Mouse (Mus musculus): Measurements from ENCODE around the gene Lrrc8c.

Gene Lrrc8c

DNA sequence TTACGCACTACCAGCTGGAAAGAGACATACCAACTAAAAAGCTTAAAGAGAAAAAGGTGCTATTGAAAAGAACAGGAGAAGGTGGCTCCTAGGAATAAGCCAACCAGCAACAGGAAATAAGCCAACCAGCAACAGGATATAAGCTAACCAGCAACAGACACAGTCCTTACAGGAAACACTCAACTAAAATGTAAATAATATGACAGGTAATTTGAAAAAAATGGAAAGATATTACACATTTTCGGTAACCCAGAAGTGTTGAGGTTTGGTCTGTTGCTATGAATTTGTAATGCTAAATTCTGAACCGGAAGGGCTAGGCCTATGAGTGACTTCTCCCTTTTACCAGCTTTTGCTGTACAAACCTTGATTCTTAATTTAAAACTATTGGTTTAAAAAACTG is 69.9 kb downstream of the Lrrc8c start:
- DNase-seq (ENCODE audit: extremely low read depth, low read depth, low spot score) = no peak

DNA sequence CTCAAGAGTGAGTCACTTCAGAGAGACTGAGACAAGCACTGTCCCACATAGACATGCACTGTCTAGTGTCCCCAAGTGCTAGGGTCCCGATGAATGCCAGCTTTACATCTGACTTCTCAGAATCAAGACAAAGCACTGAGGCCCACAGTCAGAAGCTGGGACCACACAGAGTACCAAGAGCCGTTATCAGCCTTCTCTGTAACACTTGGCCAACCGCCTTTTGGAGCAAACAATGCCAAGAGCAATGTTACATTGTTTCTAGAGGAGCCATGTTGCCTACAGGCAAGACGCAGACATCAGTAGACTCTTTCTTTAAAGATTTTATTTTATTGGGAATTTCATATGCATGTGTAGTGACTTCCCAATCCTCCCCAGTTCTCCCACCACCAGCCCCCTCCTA is 73.2 kb downstream of the Lrrc8c start:
- no peak for DNase-seq (ENCODE audit: extremely low read depth, low read depth, low spot score)

DNA sequence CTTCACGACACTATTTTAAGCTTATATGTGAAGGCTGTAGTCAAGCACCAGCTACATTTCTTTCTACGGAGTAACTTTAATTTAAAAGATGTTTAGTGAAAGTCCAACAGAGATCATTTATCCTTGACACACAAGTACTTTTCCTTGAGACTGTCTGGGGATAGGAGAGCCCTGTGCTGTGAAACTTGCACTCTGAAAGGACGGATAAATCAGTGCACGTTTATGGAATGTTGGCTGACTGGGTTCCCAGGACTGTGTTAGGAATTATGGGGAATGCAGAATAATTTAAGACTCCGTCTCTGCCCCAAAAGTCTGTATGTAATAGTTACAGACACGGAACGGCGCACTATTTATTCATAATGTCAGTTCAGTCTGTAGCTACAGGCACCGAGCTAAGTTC is 74.4 kb downstream of the Lrrc8c start:
- DNase-seq (ENCODE audit: extremely low read depth, low read depth, low spot score) = no peak

DNA sequence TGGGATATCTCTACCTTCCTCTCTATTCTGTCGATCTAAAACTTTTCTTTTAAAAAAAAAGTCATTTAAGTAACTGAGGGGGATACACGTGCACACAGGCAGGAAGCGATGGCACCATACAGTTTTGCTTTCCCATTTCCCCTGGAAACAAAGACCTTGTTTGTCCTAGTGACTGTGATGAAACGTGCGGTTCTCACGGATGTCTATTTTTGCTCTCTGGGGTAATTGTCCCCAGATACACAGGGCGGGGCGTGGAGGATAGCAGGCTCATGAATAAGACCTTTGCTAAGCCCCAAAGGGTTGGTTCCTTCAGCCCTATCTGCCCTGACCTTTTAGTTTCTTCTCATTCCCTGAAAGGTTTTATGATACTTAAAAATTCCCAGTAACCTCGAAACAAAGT is 79.7 kb downstream of the Lrrc8c start:
- DNase-seq (ENCODE audit: extremely low read depth, low read depth, low spot score) = no peak

DNA sequence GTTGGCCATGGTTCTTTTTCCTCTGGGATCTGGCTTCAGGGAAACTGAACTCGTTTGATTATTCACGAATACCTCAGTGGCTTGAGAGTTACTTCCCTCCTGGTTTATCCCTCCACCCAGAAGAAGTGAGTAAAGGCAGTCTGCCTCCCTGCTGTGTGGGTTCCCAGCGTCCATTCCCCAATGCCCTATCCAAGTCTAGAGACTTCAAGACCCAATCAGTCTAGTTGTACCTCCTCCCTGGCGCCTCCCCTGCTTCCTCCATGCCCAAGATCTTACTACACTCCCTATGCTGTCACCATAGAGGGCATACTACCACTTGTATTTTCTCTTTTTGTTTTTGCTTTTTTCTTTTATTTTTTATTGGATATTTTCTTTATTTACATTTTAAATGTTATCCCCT is 80.1 kb downstream of the Lrrc8c start:
- no peak for DNase-seq (ENCODE audit: extremely low read depth, low read depth, low spot score)

DNA sequence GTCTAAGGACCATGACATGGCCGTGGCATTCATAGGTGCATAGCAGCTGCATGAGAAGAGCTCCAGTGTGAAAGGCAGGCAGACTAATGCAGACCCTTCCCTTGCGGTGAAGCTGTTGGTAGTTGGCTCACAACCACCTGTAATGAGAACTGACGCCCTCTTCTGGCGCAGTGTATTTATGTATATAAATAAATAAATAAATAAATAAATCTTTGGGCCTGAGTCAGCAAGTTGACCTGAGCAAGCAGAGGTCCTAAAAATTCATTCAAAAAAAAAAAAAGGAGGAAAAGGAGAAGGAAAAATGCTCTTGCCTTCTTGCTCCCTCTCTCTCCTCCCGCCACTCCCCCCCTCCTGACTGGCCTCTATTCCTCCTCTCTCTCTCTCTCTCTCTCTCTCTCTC is 81.8 kb downstream of the Lrrc8c start:
- DNase-seq (ENCODE audit: extremely low read depth, low read depth, low spot score) = no peak

DNA sequence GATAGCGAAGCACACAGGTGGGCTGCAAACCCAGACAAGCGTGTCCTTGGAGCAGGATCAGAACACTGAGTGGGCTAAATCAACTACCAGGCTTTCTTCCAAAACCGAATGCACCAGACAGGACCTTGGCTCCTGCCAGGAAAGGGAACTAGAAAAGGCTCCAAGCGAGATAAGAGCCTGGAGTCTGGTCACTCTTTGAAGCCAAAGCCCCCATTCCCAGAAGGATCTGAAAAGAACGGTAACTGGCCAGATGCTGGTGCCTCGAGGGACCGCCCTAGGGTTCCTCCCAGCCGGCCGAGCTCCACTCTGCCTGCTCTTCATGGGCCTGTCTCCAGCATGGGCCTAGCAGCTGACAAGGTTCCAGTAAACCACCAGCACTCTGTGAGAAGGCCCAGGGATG is 83.4 kb downstream of the Lrrc8c start:
- no peak for DNase-seq (ENCODE audit: extremely low read depth, low read depth, low spot score)

DNA sequence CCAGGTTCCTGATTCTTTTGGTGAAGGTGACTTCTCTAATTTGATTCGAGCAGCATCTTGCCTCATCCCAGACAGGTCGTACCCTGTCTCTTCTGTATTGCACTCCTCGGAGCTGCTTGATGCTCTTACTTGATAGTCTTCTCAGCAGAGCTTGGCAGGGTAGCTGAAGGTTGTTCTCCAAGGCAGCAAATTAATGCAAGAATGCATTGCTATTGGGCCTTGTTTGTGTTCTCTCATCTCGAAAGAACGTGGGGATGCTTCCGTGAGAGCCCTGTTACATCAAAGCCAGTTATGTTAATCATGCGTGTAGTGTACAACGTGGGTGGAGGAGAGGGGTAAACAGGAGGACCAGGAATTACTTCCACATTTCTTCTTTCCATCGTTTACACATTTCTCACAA is 86.5 kb downstream of the Lrrc8c start:
- DNase-seq (ENCODE audit: extremely low read depth, low read depth, low spot score) = no peak

DNA sequence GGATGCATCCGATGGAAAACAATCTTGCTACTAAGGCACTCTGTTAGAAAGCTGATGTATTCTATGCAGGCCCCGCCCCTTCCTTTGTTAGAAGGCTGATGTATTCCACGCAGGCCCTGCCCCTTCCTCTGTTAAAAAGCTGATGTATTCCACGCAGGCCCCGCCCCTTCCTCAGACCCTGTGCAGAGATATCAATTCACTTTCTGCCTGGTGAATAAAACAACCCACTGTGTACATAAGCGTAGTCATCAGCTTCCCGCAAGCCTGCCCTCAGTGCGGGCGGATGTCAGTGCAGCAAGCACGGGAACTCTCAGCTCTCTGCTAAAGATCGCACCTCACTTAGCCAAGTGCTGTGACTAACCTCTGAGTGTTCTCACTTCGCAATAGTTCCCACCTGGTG is 90.5 kb downstream of the Lrrc8c start:
- no peak for DNase-seq (ENCODE audit: extremely low read depth, low read depth, low spot score)

DNA sequence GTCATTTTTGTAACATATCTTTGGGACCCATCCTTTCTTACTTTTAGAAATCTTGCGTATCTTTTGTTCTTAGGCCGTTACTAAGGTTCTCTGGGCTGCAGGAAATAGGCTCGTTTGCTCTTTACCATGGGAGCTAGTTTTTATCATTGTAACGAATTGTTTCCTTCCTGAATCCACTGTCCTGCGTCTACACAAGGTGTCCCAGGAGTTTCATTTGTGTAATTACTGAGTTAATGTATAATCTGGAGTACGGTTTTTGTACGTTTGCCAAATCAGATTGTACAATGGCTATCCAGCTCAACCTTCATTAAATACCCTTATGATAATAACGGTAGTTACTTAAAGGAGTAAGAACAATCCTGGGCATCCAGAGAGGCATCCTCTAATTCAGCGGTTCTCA is 93.8 kb downstream of the Lrrc8c start:
- no peak for DNase-seq (ENCODE audit: extremely low read depth, low read depth, low spot score)

DNA sequence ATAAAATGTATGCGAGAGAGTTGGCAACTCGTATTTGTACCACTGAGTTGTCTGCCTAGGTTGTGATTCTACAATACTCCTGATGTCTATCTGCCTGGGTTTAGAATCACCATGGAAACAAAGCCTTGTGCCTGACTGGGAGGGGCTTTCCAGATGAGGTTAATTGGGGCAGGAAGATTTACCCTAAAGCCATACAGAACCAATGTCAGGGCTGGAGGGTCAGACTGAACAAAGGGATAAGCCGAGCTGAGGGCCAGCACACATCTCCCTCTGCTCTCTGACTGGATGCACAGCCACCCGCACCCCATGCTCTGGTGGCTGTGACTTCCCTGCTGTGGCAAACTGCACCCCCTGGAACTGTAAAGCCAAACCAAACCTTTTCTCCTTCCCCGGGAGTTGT is 94.8 kb downstream of the Lrrc8c start:
- no peak for DNase-seq (ENCODE audit: extremely low read depth, low read depth, low spot score)

DNA sequence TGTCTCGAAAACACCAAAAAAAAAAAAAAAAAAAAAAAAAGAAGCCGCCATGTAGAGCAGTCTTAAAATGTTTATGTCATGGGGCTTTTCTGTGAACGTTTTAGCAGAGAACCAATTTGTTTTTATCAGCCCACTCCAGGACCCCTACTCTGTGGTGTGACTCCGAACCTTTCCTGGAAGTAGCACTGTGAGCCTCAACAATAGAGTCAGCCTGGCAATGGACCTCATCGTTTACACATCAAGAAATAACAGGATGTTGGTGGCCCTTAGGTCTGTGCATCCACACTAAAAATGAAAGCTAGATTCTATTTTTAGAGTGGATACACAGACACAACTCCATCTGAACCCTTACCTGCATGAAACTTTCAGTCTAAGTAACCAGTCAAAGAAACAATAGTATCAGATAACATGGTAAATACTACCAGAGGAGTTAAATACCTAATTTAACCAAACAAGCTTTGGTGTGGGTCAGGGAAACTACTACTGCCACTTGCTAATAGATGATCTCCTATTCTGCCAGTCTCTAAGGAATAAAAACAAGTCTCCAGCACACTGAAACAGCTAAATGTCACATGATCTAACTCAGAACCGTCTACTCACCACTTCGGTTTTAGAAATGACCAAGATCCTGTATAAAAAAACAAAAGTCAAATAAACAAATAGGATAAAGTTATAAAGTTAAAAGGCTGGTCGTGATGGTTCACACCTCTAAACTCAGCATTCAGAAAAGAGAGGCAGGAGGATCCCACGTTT is 95.7 kb downstream of the Lrrc8c start:
- no peak for DNase-seq (ENCODE audit: extremely low read depth, low read depth, low spot score)

DNA sequence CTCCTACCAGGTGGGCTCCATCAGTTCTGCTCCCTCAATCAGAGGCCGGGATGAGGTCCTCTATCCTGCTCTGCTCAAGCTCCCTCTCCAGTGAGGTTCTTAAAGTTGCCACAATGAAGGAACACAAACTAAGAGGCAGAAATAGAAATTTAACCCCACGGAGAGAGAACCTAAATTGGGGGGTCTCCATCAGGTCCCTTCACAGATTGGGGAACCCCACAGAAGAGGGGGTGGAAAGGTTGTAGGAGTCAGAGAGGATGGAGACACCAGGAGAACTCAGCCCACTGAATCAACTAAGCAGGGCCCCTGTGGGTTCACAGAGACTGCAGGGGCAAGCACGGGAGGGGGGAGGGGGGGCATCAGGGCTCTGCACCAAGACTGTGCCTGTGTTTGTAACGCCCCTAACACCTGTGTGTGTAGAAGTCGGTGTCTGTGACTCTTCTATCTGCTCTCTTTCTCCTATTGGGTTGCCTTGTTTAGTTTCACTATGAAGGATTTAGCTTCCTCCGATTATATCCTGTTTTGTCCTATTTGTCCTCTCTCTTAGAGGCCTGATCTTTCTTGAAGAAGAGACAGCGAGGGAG is 96.8 kb downstream of the Lrrc8c start:
- no peak for DNase-seq (ENCODE audit: extremely low read depth, low read depth, low spot score)

DNA sequence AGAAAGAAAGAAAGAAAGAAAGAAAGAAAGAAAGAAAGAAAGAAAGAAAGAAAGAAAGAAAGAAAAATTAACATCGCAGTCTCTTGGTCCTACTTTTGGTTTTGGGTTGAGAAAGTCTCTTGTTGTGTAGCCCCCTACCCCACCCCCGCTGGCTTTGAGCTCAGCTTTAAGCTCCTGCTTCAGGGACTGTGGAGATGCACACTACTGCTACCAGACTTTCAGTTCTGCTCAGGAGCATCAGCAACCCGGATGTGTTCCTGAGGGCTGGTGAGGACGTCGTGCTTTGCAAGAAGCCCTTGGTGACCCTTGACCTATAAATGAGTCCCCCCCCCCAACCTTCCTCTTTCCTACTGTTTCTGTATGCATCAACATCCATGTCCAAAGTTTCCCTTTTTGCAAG is 97.3 kb downstream of the Lrrc8c start:
- DNase-seq (ENCODE audit: extremely low read depth, low read depth, low spot score) = no peak

DNA sequence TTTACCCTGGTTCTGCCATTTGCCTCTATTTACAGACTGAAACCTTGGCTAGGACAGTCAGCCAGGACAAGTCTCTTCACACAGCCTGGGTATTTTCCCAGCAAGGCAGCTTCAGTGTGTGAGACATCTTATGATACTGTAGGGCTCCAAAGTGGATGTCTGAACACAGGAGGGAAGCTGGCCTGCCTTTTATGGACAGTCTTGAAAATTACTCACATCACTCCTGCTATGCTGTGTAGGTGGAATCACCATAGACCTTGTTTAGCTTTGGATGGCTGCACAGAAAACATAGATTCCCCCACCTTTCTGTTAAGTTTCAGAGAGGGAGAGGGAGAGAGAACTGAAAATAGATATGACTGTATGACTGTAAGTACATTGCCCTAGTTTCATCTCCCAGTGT is 99.3 kb downstream of the Lrrc8c start:
- DNase-seq (ENCODE audit: extremely low read depth, low read depth, low spot score) = no peak

DNA sequence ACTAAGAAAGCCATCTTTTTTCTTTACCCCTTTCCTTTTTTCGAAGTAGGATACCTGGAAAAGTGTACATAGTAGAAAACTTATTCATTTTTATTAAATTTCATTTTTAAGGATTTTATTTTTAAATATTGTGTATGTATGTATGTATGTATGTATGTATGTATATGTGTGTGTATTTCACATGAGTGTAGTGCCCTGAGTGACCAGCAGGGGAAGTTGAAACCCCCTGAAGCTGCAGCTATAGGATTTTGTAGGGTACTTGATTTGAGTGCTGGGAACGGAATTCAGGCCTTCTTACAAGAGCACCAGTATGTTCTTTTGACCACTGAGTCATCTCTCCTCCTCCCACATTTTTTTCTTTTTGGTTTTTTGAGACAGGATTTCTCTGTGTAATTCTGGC is 100.5 kb downstream of the Lrrc8c start:
- no peak for DNase-seq (ENCODE audit: extremely low read depth, low read depth, low spot score)

DNA sequence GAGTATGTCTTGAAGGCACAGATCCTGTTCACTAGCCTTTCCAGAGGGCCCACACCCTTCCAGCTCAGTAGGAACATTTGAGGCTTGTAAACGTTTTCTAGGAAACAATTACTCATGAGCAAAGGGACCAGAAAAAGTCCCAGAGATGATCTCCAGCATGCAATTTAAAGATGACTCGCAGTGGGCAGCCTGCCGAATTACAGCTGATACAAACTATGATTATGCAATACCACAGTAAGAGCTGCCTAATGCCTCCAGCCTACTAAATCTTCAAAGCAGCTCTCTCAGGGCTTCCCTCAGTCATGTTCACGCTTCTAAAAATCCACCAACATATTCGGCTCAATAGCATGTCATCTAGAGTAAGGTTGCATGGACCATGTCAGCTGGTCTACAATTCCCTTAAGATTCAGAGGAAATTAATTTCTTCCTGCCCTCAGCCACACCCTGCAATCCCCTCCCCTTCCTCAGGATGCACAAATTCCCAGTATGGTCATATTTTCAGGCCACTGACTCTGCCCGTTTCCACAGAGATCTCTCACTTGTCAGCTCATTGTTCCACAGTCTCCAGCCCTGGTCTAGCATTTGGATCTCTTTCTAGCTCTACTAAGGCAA is 101.4 kb downstream of the Lrrc8c start:
- DNase-seq (ENCODE audit: extremely low read depth, low read depth, low spot score) = no peak

DNA sequence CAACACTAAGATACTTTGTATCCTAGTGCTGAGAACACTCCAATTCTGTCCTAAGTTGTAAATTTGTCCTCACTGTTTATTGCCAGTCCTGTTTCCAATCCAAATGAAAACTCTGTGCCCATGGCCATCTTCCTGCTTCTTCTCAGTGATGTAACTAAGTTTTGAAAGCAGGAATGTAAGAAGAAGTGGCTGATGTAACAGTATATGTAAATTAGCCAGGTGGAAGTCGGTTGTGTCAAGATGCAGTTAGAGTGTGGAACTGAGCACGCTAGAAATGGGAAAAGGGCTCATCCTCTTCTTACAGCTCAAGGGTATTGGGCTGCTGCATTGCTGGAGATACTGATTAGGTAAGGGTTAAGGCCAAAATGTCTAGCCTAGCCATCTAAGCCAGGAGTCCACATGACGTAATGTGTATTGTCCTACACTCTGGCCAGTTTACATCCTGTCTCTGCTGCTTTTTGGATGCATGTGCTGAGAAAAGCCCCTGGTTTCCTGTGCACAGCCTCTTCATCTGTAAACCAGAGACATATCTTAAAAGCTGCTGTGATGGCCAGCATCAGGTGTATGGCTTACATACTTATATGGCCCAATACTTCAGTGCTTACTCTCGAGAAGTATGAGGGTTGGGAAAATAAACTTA is 104.0 kb downstream of the Lrrc8c start:
- no peak for DNase-seq (ENCODE audit: extremely low read depth, low read depth, low spot score)

DNA sequence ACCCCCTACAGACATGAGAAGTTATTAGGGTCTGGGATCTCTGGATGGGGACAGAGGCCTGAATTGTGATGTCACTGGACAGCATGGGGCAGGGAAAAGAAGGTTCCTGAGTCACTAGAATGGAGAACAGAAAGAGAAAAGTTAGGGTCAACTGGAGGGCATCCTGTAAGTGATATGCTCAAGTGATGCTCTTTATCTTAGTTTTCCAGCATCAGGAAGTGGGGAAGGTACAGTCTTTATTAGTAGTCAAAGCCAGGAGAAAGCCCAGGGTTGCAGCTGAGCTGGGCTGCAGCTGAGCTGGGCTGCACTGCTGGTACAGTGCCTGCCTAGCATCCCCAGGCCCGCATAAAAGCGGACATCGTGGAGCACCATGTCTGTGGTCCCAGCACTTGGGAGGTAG is 105.1 kb downstream of the Lrrc8c start:
- DNase-seq (ENCODE audit: extremely low read depth, low read depth, low spot score) = no peak

DNA sequence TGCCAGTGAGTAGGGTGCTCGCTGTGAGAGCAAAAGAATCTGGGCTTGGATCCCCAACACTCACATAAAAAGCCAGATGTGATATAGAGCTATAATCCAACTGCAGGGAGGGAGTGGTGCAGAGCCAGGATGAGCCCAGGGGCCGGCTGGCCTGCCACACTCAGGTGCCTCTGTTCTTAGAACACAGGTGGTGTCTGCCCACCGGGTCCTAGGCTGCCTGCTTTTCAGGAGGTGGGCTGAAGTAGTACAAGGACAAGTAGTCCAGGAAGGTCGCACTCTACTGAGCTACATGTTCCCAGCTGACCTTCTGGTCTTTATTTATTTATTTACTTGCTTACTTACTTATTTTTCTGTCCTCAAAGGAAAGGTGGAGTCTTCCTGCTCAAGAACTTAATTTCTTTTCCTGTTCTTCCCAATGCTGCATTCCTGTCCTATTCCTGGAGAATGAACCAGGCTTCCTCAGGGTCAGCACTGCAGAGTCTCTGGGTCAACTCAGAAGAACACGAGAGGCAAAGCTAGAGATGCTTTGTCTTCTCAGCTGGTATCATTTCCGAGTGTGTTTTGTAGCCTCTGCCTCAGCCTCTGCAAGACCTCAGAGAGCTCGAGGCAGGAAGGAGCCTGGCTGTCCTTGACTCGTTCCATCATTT is 106.4 kb downstream of the Lrrc8c start:
- no peak for DNase-seq (ENCODE audit: extremely low read depth, low read depth, low spot score)

DNA sequence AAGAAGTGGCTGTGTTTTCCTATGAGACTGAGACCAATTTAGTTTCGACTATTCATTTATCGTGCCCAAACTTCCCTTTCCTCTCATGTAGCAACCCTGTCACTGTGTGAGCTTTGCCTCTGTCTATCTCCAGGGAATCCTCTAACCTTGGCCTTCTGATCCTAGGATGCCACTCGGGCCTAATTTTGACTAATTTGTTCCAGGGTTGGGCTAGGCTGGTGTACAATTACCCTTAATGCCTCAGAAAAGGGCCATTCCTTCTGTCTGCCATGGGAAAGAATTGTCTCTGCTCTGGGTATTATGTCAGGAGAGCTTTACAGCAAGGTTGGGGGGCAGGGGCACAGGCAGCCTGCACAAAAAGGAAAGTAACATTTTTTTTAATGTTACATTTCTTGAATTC is 107.2 kb downstream of the Lrrc8c start:
- DNase-seq (ENCODE audit: extremely low read depth, low read depth, low spot score) = no peak

DNA sequence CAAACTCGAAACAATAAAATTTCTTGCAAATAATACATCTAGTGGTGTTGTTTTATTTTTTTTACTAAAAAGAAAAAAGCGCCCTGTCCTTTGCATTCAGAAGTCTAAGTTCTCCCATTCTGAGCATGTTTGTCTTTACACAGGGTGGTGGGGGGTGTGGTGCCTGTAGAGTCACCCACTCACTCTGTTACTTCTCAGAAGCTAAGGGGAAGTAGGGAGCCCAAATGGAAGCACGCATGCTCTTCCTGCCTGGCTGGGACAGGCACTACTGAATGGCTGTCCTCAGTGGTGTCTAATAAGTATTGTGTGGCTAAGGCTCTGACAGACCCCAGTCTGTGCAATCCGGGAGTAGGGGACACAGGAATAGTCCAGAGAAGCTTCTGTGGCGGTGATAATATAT is 107.9 kb downstream of the Lrrc8c start:
- DNase-seq (ENCODE audit: extremely low read depth, low read depth, low spot score) = no peak
